Comparison of ENCODE assay signal across 10 mouse cellular contexts in the genomic region with DNA sequence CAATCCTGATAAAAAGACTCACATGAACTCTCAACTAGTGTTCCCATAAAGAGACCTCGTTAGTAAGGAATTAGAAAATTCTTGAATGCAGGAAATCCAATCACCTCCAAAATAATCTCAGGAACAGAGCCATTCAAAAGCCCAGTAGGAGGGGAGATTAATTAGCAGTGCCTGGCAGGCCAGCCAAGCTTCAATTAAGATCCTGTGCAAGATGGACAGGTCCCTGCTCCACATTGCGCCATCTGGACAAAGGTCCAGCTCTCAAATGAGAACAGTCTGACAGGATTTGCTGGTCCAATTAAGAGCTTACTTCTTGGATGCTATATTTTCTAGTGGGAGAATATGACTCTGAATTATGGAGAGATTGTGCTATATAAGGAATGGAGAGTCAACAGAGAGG.
DNase-seq lines count a peak whose midpoint lies in the region.
"Had no signal": no experiment of that assay in that cellular context is flagged by ENCODE, and none has a peak within 500 bp of the region (broad histone marks: within the 10 kb centered on the region; RNA-seq: fewer than 3 reads in every experiment).

No protein-coding gene starts in this region.

- peak; percentile 42 for DNase-seq in kidney, adult 11 months
- no peak for DNase-seq in kidney, postnatal 4 days
- peak; percentile 66 for DNase-seq in brain, adult 2 months (ENCODE audit: low read depth, low spot score)
- peak; percentile 62 to 65 for DNase-seq in cerebellum, postnatal 36 days
- DNase-seq in kidney, postnatal 36 days: peak; percentile 61 to 78
- DNase-seq in thymus, postnatal 14 days: no peak
- DNase-seq in spleen, postnatal 36 days (ENCODE audit: low spot score in 2 of 2): no peak
- no peak for DNase-seq in thymus, adult 18-20 months
- DNase-seq: heart, adult 18-20 months; thymus, postnatal 4 days had no signal

Comparison
In these comparisons a context has a peak if more than half of its experiments do, and no peak if none do; other contexts are left out.
1. DNase-seq: peak in kidney, adult 11 months (single experiment), brain, adult 2 months (single experiment), cerebellum, postnatal 36 days (2 of 2) and kidney, postnatal 36 days (2 of 2); none in kidney, postnatal 4 days (0 of 2), thymus, postnatal 14 days (single experiment), spleen, postnatal 36 days (0 of 2) and thymus, adult 18-20 months (0 of 2).